Mouse (Mus musculus) lung, embryonic 16.5 days (tissue): ENCODE results near the gene Haao. TPM values are rescaled to one million over a fixed set of nuclear protein-coding genes. Genes with fewer than 3 reads are reported as not detected.

Experiments
- ATAC-seq: fragments of 200-750 bp; cut with Nextera tagmentation; 2 replicates; pipeline ENCODE4 v1.8.0; 2017; ENCODE audit warnings: low read depth, mild to moderate bottlenecking, moderate library complexity
- H3K27ac ChIP-seq: fragments of 300-500 bp; sonication (generic); 2 replicates; pipeline ENCODE4 v1.5.1; 2014; ENCODE audit warnings: mild to moderate bottlenecking, control low read depth, low read length
- H3K27me3 ChIP-seq: fragments of 300-500 bp; sonication (generic); 2 replicates; pipeline ENCODE4 v1.6.1; 2014; ENCODE audit warnings: low read depth, low read length, mixed read lengths; ENCODE audit not compliant: control insufficient read depth, insufficient read depth
- H3K36me3 ChIP-seq: fragments of 300-500 bp; sonication (generic); 2 replicates; pipeline ENCODE4 v1.6.1; 2014; ENCODE audit warnings: low read length; ENCODE audit not compliant: control insufficient read depth, insufficient read depth
- H3K4me1 ChIP-seq: fragments of 300-500 bp; sonication (generic); replicated peaks from 2 replicates; pipeline ENCODE4 v1.6.1; 2014; ENCODE audit warnings: low read length, mixed read lengths; ENCODE audit not compliant: control insufficient read depth, insufficient read depth
- H3K4me2 ChIP-seq: fragments of 300-500 bp; sonication (generic); 2 replicates; pipeline ENCODE4 v1.6.1; 2014; ENCODE audit warnings: low read depth, low read length, control low read depth
- H3K4me3 ChIP-seq: fragments of 300-500 bp; sonication (generic); 2 replicates; pipeline ENCODE4 v1.5.1; 2014; ENCODE audit warnings: mild to moderate bottlenecking, low read length, control low read depth
- H3K9ac ChIP-seq: fragments of 300-500 bp; sonication (generic); 2 replicates; pipeline ENCODE4 v1.6.1; 2014; ENCODE audit warnings: low read length, control low read depth
- H3K9me3 ChIP-seq: fragments of 300-500 bp; sonication (generic); 2 replicates; pipeline ENCODE4 v1.6.1; 2016; ENCODE audit warnings: low read length; ENCODE audit not compliant: control insufficient read depth
- WGBS: fragments of 180-500 bp; shearing (Covaris S2); extraction: QIAGEN DNeasy Blood & Tissue Kit; methylation state at CpG from one replicate; pipeline ENCODE4 v1.1.7; 2014; 5-methylcytosine and 5-hydroxymethylcytosine counted together
- polyA plus RNA-seq: library from polyadenylated mRNA; unstranded; fragments of >200 nt; fragmentation: Nextera tagmentation; extraction: Ambion mirVana; gene quantifications from 2 replicates; pipeline ENCODE4 v1.2.1, GENCODE M21; 2015

Haao gene
- polyA plus RNA-seq, 1 experiment from 2014 or later: 1.8 TPM

DNA sequence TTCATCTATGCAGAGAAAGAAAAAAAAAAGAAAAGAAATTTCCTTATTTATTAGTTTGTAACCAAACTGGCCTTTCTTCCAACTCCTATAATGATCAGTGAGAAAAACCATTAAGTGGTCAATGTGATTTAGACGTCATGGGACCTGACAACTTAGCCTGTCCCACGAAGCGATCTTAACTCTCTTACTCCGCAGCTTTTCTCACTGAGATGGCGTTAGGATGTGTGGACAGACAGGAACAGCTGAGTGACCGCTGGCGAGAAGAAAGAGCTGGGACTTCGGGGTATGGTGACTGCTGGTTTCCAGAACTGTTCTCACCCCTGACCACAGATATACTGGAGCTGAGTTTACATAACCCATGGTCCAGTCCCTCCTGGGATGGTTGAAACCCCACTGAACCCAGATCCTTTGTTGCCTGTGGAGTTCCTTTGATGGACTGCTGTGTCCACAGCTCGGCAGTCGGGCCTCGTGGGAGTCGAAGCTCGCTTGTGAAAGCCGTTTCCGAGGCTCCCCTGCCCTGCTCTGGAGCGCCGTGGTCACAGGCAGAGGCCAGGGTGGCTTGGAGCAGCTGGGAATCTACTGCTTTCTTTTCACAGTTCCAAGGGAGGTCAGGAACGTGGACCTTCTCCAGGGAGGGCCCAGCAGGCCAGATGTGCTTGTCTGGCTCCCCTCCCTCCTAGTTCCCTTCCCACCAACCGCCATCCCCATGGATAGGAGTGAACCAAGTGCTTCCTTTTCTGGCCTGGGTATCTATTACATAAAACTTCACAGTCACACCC is 25.8 kb upstream of the Haao start:
- no peaks in the 10 kb centered on the region for H3K27me3 ChIP-seq
- H3K36me3 ChIP-seq: no peaks in the 10 kb centered on the region
- peak overlapping the region; percentile 95 for H3K27ac ChIP-seq
- no peak overlapping the region for H3K4me2 ChIP-seq
- ATAC-seq: peak; percentile 84
- peak overlapping the region; percentile 25; the same call in 1 of the 2 replicates for H3K9ac ChIP-seq
- 49% methylated on average over 19 of the region's 19 CpGs for WGBS
- H3K4me1 ChIP-seq: no peaks in the 10 kb centered on the region; the same call in 1 of the 2 replicates
- no peak overlapping the region for H3K4me3 ChIP-seq
- no peaks in the 10 kb centered on the region; the same call in 1 of the 2 replicates for H3K9me3 ChIP-seq

DNA sequence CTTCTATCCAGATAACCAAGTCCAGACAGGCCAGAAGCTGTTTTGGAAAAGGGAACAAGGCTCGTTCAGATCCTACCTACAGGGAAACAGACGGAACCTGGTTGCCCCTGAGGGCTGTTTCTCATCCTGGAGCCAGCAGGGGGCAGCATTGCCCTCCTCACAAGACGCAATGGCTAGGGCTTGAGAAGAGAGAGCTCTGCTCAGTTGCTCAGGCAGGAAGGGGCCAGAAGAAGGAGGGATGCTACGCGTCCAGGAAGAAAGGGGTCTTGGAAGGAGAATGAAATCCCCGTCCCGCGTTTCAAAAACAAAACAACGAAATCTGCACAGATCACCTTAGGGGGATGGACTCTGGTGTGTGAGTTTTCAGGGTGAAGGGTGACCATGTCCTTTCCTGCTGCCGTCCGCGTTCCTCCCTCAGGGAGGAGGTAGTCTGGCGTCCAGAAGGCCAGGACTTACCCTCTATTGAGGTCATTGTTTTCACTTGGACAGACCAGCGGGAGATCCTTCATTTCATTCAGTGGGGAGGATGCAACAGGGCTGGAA is 25.1 kb upstream of the Haao start:
- no peaks in the 10 kb centered on the region for H3K27me3 ChIP-seq
- H3K4me2 ChIP-seq: peak overlapping the region; percentile 22; the same call in 1 of the 2 replicates
- 17% methylated on average over 14 of the region's 14 CpGs for WGBS
- H3K27ac ChIP-seq: peak overlapping the region; percentile 95
- no peak overlapping the region for H3K9ac ChIP-seq
- peak overlapping the region; percentile 1; the same call in 1 of the 2 replicates for H3K4me3 ChIP-seq
- H3K4me1 ChIP-seq: no peaks in the 10 kb centered on the region; the same call in 1 of the 2 replicates
- H3K9me3 ChIP-seq: no peaks in the 10 kb centered on the region; the same call in 1 of the 2 replicates
- no peaks in the 10 kb centered on the region for H3K36me3 ChIP-seq
- ATAC-seq: peak; percentile 78

DNA sequence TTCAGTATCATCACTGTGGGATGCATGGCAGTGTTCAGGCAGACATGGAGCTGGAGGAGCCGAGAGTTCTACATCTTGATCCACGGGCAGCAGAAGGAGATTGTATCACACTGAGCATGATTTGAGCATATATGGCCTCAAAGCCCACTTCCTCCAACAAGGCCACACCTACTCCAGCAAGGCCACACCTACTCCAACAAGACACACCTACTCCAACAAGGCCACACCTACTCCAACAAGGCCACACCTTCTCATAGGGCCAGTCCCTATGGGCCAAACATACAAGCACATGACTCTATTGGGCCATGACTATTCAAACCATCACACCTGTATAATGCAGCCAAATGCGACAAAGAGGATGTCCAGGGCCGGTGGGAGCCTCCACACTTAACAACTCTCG is 23.6 kb upstream of the Haao start:
- Histone ChIP-seq H3K27me3 (no peaks in the 10 kb centered on the region), H3K4me3 (no peak overlapping the region), H3K36me3 (no peaks in the 10 kb centered on the region), H3K4me1 (no peaks in the 10 kb centered on the region; the same call in 1 of the 2 replicates), H3K9me3 (no peaks in the 10 kb centered on the region; the same call in 1 of the 2 replicates), H3K4me2 (no peak overlapping the region), H3K27ac (no peak overlapping the region), H3K9ac (no peak overlapping the region)
- WGBS: 84% methylated on average over 5 of the region's 5 CpGs
- ATAC-seq: no peak

DNA sequence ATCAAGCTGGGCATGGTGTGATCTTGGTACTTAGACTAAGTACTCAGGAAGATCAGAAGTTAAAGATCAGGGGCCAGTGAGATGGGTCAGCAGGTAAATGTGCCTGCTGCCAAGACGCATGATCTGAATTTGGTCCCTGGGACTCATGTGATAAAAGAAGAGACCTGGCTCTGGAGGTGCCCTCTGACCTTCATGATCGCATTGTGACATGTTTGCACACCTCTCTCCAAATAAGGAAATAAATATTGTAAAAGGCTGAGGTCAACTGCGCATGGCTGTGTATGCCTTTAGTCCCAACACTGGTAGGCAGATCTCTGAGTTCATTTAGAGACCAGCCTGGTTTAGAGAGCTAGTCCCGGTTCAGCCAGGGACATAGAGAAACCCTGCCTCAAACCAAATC is 22.6 kb upstream of the Haao start:
- no peak for ATAC-seq
- Histone ChIP-seq H3K4me3 (no peak overlapping the region), H3K4me2 (no peak overlapping the region), H3K27me3 (no peaks in the 10 kb centered on the region), H3K9me3 (no peaks in the 10 kb centered on the region), H3K9ac (no peak overlapping the region), H3K4me1 (no peaks in the 10 kb centered on the region; the same call in 1 of the 2 replicates), H3K27ac (no peak overlapping the region), H3K36me3 (no peaks in the 10 kb centered on the region)
- 75% methylated on average over 4 of the region's 4 CpGs for whole genome bisulfite sequencing

DNA sequence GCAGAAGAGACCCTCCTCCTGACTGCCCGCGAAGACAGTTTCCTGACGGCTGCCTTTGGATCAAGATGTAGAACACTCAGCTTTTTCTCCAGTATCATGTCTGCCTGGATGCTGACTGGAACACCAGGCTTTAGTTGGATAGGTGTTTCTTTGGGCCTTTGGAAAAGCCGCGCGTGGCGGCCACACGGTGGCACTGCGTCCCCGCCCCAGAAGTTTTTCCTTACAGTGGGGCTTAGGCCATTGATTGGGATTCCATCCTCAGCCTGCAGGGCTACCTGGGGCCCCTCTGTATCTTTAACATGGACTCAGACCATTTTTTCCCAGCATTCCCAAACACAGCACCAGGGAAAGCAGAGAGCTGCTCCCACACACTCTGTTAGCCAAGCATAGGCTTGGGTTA is 18.8 kb upstream of the Haao start:
- ATAC-seq: no peak
- Histone ChIP-seq H3K4me3 (no peak overlapping the region), H3K27me3 (no peaks in the 10 kb centered on the region), H3K4me2 (no peak overlapping the region), H3K4me1 (peaks cover 5% of the 10 kb centered on the region), H3K9me3 (no peaks in the 10 kb centered on the region), H3K9ac (no peak overlapping the region), H3K27ac (no peak overlapping the region), H3K36me3 (no peaks in the 10 kb centered on the region)
- 13% methylated on average over 10 of the region's 10 CpGs for WGBS

DNA sequence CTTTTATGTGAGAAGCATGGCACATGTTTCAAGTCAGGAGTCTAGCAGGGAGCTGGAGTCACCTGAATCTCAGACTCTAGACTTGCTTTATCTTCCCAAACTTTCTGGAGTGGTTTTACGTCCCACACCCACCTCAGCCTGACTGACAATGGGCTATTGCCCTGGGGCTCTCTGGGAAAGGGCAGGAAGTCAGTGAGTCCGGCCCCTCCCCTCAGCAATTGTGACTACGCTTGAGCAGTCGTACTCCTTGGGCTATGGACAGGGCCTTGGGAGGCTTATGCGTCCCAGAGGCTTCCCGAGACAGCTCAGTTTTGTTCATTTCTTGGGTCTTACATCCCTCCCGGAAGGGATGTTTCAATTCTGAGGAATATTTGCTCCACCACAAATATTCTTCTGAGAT is 17.6 kb upstream of the Haao start:
- no peaks in the 10 kb centered on the region for H3K27me3 ChIP-seq
- no peak overlapping the region for H3K4me3 ChIP-seq
- H3K9me3 ChIP-seq: no peaks in the 10 kb centered on the region
- no peak overlapping the region for H3K27ac ChIP-seq
- H3K9ac ChIP-seq: no peak overlapping the region
- H3K36me3 ChIP-seq: no peaks in the 10 kb centered on the region
- H3K4me1 ChIP-seq: peaks cover 5% of the 10 kb centered on the region
- no peak overlapping the region for H3K4me2 ChIP-seq
- WGBS: 78% methylated on average over 7 of the region's 7 CpGs
- no peak for ATAC-seq

DNA sequence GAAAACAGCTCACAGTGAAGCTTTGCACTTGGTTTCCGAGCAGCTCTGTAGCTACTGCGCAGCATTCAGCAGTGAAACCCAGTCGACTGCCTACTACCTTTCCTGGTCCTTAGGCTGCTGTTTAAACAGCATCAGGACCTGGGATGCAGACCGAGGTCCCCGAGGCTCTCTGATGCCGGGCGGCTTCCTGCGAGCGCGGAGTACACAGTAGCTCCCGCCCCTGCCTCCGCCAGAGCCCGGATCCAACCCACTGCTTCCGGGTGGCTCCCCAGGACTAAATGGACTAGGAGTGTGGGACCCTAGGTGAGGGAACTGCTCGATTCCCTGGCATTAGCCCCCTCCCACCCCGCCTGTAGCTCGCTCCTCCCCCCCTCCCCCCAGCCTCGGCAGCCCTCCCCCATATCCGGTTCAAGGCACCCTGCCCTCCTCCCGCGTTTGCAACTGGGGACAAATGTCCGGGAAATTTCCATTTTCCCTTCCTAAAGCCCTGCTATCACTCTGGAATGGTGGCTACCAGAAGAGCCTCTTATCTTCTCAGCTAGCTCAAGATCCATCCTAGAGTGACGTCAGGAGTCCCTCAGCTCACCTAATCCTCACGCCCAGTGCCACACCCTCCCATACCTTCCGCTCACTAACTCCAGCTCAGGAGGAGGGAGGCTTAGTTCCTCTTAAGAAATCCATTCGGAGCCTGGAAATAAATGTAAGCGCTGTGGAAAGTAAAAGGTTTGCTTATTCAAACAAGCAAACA is 14.5 kb upstream of the Haao start:
- H3K9ac ChIP-seq: peak overlapping the region; percentile 81
- H3K27ac ChIP-seq: peak overlapping the region; percentile 79
- peak overlapping the region; percentile 65 for H3K4me2 ChIP-seq
- no peaks in the 10 kb centered on the region for H3K9me3 ChIP-seq
- peak; percentile 74 for ATAC-seq
- no peaks in the 10 kb centered on the region for H3K27me3 ChIP-seq
- H3K4me1 ChIP-seq: peaks cover 5% of the 10 kb centered on the region
- no peaks in the 10 kb centered on the region for H3K36me3 ChIP-seq
- under 1% methylated on average over 26 of the region's 27 CpGs for WGBS
- H3K4me3 ChIP-seq: peak overlapping the region; percentile 67

- Histone ChIP-seq H3K4me3 (peak overlapping the region; percentile 67), H3K36me3 (no peaks in the 10 kb centered on the region), H3K9ac (peak overlapping the region; percentile 81), H3K4me1 (peaks cover 5% of the 10 kb centered on the region), H3K9me3 (no peaks in the 10 kb centered on the region), H3K4me2 (peak overlapping the region; percentile 65), H3K27ac (peak overlapping the region; percentile 79), H3K27me3 (no peaks in the 10 kb centered on the region)
- peak; percentile 95 for ATAC-seq
- under 1% methylated on average over 38 of the region's 62 CpGs for WGBS
These were observed 13.8 kb upstream of the Haao start for GRCm38 (mm10) chr17:83861444-83862133.
